Mouse (Mus musculus) E14TG2a.4 (cell line): ENCODE measurements at regions not wholly inside any gene's neighbourhood (a gene's known extent, or its start where the extent isn't known, plus 50 kb on each side); places are given as distances from the start of the nearest gene placed in this dataset.

Experiments
- H3K27me3 ChIP-seq: 2 replicates; pipeline ENCODE4 v1.6.1; 2014; ENCODE audit warnings: low read length, control low read depth; ENCODE audit not compliant: insufficient read depth
- H3K36me3 ChIP-seq: 2 replicates; pipeline ENCODE4 v1.6.1; 2014; ENCODE audit warnings: low read length, control low read depth; ENCODE audit not compliant: insufficient read depth
- H3K4me1 ChIP-seq: replicated peaks from 2 replicates; pipeline ENCODE4 v1.6.1; 2014; ENCODE audit warnings: low read depth, low read length, control low read depth
- H3K4me3 ChIP-seq: replicated peaks from 2 replicates; pipeline ENCODE4 v1.5.1; 2014; ENCODE audit warnings: mild to moderate bottlenecking, low read length
- H3K9me3 ChIP-seq: 2 replicates; pipeline ENCODE4 v1.6.1; 2014; ENCODE audit warnings: low read length, control low read depth
- CTCF ChIP-seq: conservative IDR thresholded peaks from 2 replicates; pipeline ENCODE4 v1.5.1; 2014; ENCODE audit warnings: low read length
- NANOG ChIP-seq: IDR thresholded peaks from 2 replicates; pipeline ENCODE4 v1.6.1; 2014; ENCODE audit warnings: borderline replicate concordance, low read length, mixed read lengths
- POU5F1 ChIP-seq: IDR thresholded peaks from 2 replicates; pipeline ENCODE4 v1.6.1; 2014; ENCODE audit warnings: low read length, borderline replicate concordance

GRCm38 (mm10) chr1:47386579-47386978 lies 493.9 kb upstream of the Slc39a10 start:
- H3K4me1 ChIP-seq = no peaks in the 10 kb centered on the region
- TF ChIP-seq NANOG (no peak), CTCF (no peak), POU5F1 (no peak)
- H3K4me3 ChIP-seq = no peak overlapping the region
- no peaks in the 10 kb centered on the region for H3K27me3 ChIP-seq
- no peaks in the 10 kb centered on the region for H3K36me3 ChIP-seq
- H3K9me3 ChIP-seq = no peaks in the 10 kb centered on the region

GRCm38 (mm10) chr1:47378795-47379194 lies 486.1 kb upstream of the Slc39a10 start:
- H3K36me3 ChIP-seq = no peaks in the 10 kb centered on the region
- H3K4me3 ChIP-seq = no peak overlapping the region
- H3K9me3 ChIP-seq = no peaks in the 10 kb centered on the region
- no peaks in the 10 kb centered on the region for H3K27me3 ChIP-seq
- H3K4me1 ChIP-seq = no peaks in the 10 kb centered on the region
- TF ChIP-seq POU5F1 = no peak
- TF ChIP-seq CTCF = no peak
- no peak for TF ChIP-seq NANOG

DNA sequence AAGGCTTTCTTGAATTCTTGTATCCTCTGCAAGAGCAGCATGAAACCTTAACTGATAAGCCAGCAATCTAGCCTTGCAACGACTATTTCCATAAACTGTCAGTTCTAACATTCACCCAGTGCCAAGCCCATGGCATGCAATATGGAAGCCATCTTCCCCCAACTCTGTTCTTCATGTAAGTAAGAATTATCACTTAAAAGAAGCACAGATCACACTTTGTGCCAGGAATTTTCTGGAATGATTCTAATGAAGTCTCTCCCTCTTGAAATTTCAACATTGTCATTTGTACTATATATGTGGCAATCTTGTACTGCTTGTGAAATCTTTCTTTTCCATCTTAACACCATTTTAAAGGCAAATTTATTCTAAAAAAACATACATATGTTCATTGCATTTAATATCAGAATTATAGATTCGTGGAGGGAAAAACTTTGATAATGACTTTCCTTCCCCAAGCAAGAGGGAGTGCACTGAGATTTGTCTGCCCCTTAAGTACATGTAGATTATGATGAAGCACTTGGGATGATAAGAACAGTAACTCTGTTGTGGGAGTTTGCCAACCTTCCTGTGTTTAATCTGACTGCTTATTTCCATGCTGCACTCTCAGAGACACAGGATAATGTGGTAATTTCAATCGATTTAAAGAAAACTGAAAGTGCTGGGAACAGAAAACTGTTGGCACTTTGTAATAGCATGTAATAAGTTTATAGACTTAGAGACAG lies 447.2 kb upstream of the Slc39a10 start:
- H3K36me3 ChIP-seq = no peaks in the 10 kb centered on the region
- H3K27me3 ChIP-seq = no peaks in the 10 kb centered on the region
- H3K9me3 ChIP-seq = no peaks in the 10 kb centered on the region
- no peak overlapping the region for H3K4me3 ChIP-seq
- TF ChIP-seq NANOG (no peak), CTCF (no peak), POU5F1 (no peak)
- no peaks in the 10 kb centered on the region for H3K4me1 ChIP-seq

GRCm38 (mm10) chr1:47310572-47311075 lies 418.0 kb upstream of the Slc39a10 start:
- no peak overlapping the region for H3K4me3 ChIP-seq
- peaks cover 18% of the 10 kb centered on the region for H3K9me3 ChIP-seq
- no peaks in the 10 kb centered on the region for H3K36me3 ChIP-seq
- H3K27me3 ChIP-seq = no peaks in the 10 kb centered on the region
- TF ChIP-seq NANOG (no peak), POU5F1 (no peak), CTCF (no peak)
- no peaks in the 10 kb centered on the region for H3K4me1 ChIP-seq

DNA sequence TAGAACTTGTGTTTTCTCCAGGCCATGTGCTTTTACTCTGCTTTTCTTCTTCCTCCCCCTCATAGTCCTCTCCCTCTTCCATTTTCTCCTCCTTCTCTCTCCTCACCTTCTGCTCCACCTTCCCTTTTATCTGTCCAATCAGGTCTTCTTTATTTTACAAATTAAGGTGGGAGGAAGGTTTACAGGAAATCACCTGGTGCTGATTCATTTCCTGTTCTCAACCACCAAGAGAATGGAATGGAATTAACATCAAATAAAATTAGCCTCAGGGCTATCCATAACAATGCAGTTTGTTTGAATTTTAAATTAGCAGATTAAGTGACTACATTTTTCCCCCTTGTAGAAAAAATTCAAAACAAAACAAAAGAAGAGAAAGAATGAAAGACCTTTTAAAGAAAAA lies 414.3 kb upstream of the Slc39a10 start:
- Histone ChIP-seq H3K9me3 (peaks cover 23% of the 10 kb centered on the region), H3K36me3 (no peaks in the 10 kb centered on the region), H3K4me1 (no peaks in the 10 kb centered on the region), H3K27me3 (no peaks in the 10 kb centered on the region), H3K4me3 (no peak overlapping the region)
- TF ChIP-seq NANOG (no peak; the same call in 1 of the 2 replicates), CTCF (no peak), POU5F1 (no peak)

DNA sequence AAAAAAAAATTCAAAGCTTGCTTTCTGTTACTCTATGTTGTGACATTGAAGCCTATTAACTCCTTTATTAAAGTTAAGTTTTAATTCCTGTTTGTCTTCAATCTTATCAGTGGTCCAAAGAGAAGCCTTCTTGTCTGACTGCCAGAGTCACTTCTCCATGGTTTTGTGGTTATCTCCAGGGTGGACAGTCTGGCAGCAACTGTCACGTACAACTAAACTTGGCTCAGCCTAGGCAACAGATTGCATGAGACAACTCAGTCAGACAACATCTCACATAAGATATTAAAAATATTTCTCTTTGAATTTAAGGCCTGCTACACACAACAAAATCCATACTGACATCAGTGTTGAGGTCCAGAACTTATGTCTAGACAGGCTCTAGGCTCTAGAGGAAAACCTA lies 406.7 kb upstream of the Slc39a10 start:
- H3K4me1 ChIP-seq = no peaks in the 10 kb centered on the region
- H3K27me3 ChIP-seq = no peaks in the 10 kb centered on the region
- no peaks in the 10 kb centered on the region for H3K36me3 ChIP-seq
- TF ChIP-seq NANOG (no peak), POU5F1 (no peak), CTCF (no peak)
- H3K4me3 ChIP-seq = no peak overlapping the region
- H3K9me3 ChIP-seq = no peaks in the 10 kb centered on the region

DNA sequence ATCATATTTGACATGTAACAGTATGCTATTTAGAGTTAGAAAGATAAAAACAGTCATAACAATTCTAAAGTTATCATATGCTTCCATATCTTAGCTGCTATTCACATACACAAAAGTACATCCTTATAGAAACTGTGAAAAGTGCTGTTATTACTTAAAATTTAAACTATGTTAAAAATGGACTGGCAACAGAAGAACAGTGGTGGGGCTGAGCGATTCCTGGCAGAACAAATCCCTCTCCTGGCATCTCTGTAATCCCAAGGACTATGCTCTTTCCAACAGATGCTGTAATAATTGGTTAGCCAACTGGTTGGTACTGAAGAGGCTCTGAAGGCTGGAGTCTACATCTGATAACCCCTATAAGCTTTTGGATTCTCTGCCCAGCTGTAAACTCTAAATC lies 393.0 kb upstream of the Slc39a10 start:
- no peak overlapping the region for H3K4me3 ChIP-seq
- no peak for TF ChIP-seq CTCF
- TF ChIP-seq NANOG = no peak
- TF ChIP-seq POU5F1 = no peak
- no peaks in the 10 kb centered on the region for H3K9me3 ChIP-seq
- H3K4me1 ChIP-seq = no peaks in the 10 kb centered on the region
- H3K36me3 ChIP-seq = no peaks in the 10 kb centered on the region
- no peaks in the 10 kb centered on the region for H3K27me3 ChIP-seq

GRCm38 (mm10) chr1:47278321-47279020 lies 385.8 kb upstream of the Slc39a10 start:
- no peaks in the 10 kb centered on the region for H3K27me3 ChIP-seq
- TF ChIP-seq NANOG (no peak), POU5F1 (no peak), CTCF (no peak)

More at GRCm38 (mm10) chr1:47278321-47279020, 385.8 kb upstream of the Slc39a10 start:
- H3K4me1 ChIP-seq = no peaks in the 10 kb centered on the region
- H3K4me3 ChIP-seq = no peak overlapping the region
- H3K9me3 ChIP-seq = no peaks in the 10 kb centered on the region
- no peaks in the 10 kb centered on the region for H3K36me3 ChIP-seq
